Mouse (Mus musculus) lung, embryonic 14.5 days (tissue): ENCODE measurements around the gene Wfdc15a. TPM values are rescaled to one million over a fixed set of nuclear protein-coding genes. Genes with fewer than 3 reads are reported as not detected.

Experiments used
- ATAC-seq: fragments of 200-750 bp; cut with Nextera tagmentation; 2 replicates; pipeline ENCODE4 v1.8.0; 2017; ENCODE audit warnings: mild to moderate bottlenecking, moderate TSS enrichment, moderate library complexity; ENCODE audit not compliant: insufficient read depth
- DNase-seq: peaks from one replicate; pipeline ENCODE4 v3.0.0-alpha.2; 2015
- H3K27ac ChIP-seq: fragments of 300-500 bp; sonication (generic); 2 replicates; pipeline ENCODE4 v1.5.1; 2014; ENCODE audit warnings: low read depth, mild to moderate bottlenecking, moderate library complexity
- H3K27me3 ChIP-seq: fragments of 300-500 bp; sonication (generic); 2 replicates; pipeline ENCODE4 v1.6.1; 2014; ENCODE audit warnings: low read length, control low read depth; ENCODE audit not compliant: insufficient read depth
- H3K36me3 ChIP-seq: fragments of 300-500 bp; sonication (generic); 2 replicates; pipeline ENCODE4 v1.6.1; 2014; ENCODE audit warnings: control low read depth; ENCODE audit not compliant: insufficient read depth
- H3K4me1 ChIP-seq: fragments of 300-500 bp; sonication (generic); 2 replicates; pipeline ENCODE4 v1.6.1; 2014; ENCODE audit warnings: antibody characterized with exemption, control low read depth; ENCODE audit not compliant: insufficient read depth
- H3K4me2 ChIP-seq: fragments of 300-500 bp; sonication (generic); 2 replicates; pipeline ENCODE4 v1.6.1; 2014; ENCODE audit warnings: mild to moderate bottlenecking
- H3K4me3 ChIP-seq: fragments of 300-500 bp; sonication (generic); 2 replicates; pipeline ENCODE4 v1.5.1; 2014; ENCODE audit warnings: low read depth, low read length
- H3K9ac ChIP-seq: fragments of 300-500 bp; sonication (generic); 2 replicates; pipeline ENCODE4 v1.6.1; 2014
- H3K9me3 ChIP-seq: fragments of 300-500 bp; sonication (generic); 2 replicates; pipeline ENCODE4 v1.6.1; 2016; ENCODE audit warnings: low read depth, low read length, control low read depth
- CTCF ChIP-seq: IDR thresholded peaks from 2 replicates; pipeline ENCODE4 v1.5.1; 2016; ENCODE audit warnings: antibody characterized with exemption, low read depth
- WGBS: fragments of 180-500 bp; shearing (Covaris S2); extraction: QIAGEN DNeasy Blood & Tissue Kit; methylation state at CpG from one replicate; pipeline ENCODE4 v1.1.7; 2014; 5-methylcytosine and 5-hydroxymethylcytosine counted together
- polyA plus RNA-seq: library from polyadenylated mRNA; unstranded; fragments of >200 nt; fragmentation: Nextera tagmentation; extraction: Ambion mirVana; gene quantifications from 2 replicates; pipeline ENCODE4 v1.2.1, GENCODE M21; 2014

The Wfdc15a gene
- polyA plus RNA-seq, 1 experiment from 2014 or later = not detected

- Histone ChIP-seq H3K27ac (no peak overlapping the region; the same call in 1 of the 2 replicates), H3K9ac (no peak overlapping the region), H3K36me3 (peaks cover 22% of the 10 kb centered on the region), H3K4me1 (no peaks in the 10 kb centered on the region), H3K9me3 (no peaks in the 10 kb centered on the region), H3K4me2 (no peak overlapping the region), H3K4me3 (no peak overlapping the region), H3K27me3 (no peaks in the 10 kb centered on the region)
- DNase-seq (peak; percentile 11), ATAC-seq (no peak)
- 39% methylated on average over 14 of the region's 14 CpGs for WGBS
- no peak for TF ChIP-seq CTCF
Observed at GRCm38 (mm10) chr2:164150086-164150760, 49.7 kb downstream of the Wfdc15a start.

Other genes with a start within 250 kb of the Wfdc15a start
- 316 and 319 TPM in 2 replicates for gene Ywhab, start 205.2 kb downstream of the Wfdc15a start, polyA plus RNA-seq
- 1.1 and 1.8 TPM in 2 replicates for gene Pabpc1l, start 174.7 kb downstream of the Wfdc15a start, polyA plus RNA-seq
- gene Stk4, start 129.8 kb downstream of the Wfdc15a start, polyA plus RNA-seq = 30.7 and 33.7 TPM in 2 replicates
- gene Tomm34, start 129.0 kb downstream of the Wfdc15a start, polyA plus RNA-seq = 54.2 and 54.4 TPM in 2 replicates
- not detected in 2 replicates for gene Kcns1, start 29.0 kb downstream of the Wfdc15a start, polyA plus RNA-seq
- gene Wfdc5, start 17.4 kb downstream of the Wfdc15a start, polyA plus RNA-seq = not detected in 2 replicates
- not detected in 2 replicates for gene Wfdc12, start 9.5 kb downstream of the Wfdc15a start, polyA plus RNA-seq
- gene Wfdc15b, start 21.5 kb upstream of the Wfdc15a start, polyA plus RNA-seq = not detected in 2 replicates
- not detected in 2 replicates for gene Svs2, start 38.3 kb upstream of the Wfdc15a start, polyA plus RNA-seq
- gene Svs3b, start 56.5 kb upstream of the Wfdc15a start, polyA plus RNA-seq = not detected in 2 replicates
- not detected in 2 replicates for gene Svs4, start 78.3 kb upstream of the Wfdc15a start, polyA plus RNA-seq
- gene Svs3a, start 89.1 kb upstream of the Wfdc15a start, polyA plus RNA-seq = not detected in 2 replicates
- gene Svs6, start 116.6 kb upstream of the Wfdc15a start, polyA plus RNA-seq = not detected in 2 replicates
- not detected in 2 replicates for gene Svs5, start 132.6 kb upstream of the Wfdc15a start, polyA plus RNA-seq
- 0.73 and 0.86 TPM in 2 replicates for gene Slpi, start 189.0 kb upstream of the Wfdc15a start, polyA plus RNA-seq
- 4.9 and 5.1 TPM in 2 replicates for gene Rbpjl, start 203.0 kb upstream of the Wfdc15a start, polyA plus RNA-seq
- gene Matn4, start 205.0 kb upstream of the Wfdc15a start, polyA plus RNA-seq = 5.5 and 6.7 TPM in 2 replicates
- gene Sdc4, start 243.8 kb upstream of the Wfdc15a start, polyA plus RNA-seq = 101 and 103 TPM in 2 replicates